Mouse (Mus musculus) thymus, postnatal 14 days (tissue): ENCODE data around the gene Pla2g7.
"Not testable (repeated sequence)": the region's sequence is repeated elsewhere in the genome, so short reads cannot be mapped to it uniquely, and the experiment has no call there.

ENCODE experiments used
- DNase-seq: peaks from one replicate; pipeline ENCODE4 v3.0.0; 2021

Pla2g7 gene

DNA sequence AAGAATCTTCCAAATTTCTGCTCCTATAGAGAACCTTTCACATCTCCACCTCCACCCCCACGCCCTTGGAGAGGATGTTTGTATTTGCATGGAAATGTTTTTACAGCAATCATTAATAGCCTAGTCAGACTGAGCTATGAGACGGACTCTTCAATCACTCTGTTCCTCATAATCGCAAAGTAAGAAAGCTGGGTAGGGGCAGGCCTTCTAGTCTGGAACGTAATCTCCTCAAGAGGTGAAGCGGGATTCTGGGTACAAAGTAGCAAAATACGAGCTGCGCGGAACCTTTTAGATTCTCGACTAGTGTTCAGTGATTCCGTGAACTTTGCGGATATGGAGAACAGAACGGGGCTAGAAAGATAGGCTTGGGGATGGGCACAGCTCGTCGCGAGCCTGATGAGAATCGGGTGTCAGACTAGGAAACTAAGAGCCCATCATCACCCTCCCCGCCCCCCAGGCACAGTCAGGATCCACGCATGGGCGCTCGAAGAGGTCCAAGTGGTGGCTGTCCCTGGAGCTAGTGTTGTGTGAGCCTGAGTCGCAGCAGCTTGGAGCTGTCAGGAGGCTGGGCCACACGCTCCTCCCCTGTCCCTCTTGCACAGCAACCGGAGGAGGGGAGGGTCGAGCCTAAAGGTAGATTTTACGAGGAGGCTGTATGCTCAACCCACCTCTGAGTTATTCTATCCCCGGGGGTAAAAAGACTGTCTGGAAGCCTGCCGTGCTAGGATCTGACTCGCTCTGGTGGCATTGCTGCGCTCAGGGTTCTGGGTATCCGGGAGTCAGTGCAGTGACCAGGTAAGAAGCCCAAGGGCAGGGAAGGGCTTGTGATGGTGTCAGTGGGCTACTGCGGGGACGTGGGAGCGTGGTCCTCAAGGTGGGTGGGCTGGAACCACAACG, at the start of gene Pla2g7:
Pla2g7 (plus strand) TSS at position 107 of the 897 bp plus-strand sequence.
- no peak for DNase-seq

GRCm38 (mm10) chr17:43518644-43519409, 49.1 kb upstream of the Pla2g7 start:
- peak; percentile 43 for DNase-seq

- no peak for DNase-seq
These were observed 47.7 kb upstream of the Pla2g7 start for GRCm38 (mm10) chr17:43520166-43520565.

- DNase-seq = no peak
These were observed 37.4 kb upstream of the Pla2g7 start for GRCm38 (mm10) chr17:43530507-43530906.

- DNase-seq = no peak
These were observed 36.7 kb upstream of the Pla2g7 start for GRCm38 (mm10) chr17:43531192-43531591.

GRCm38 (mm10) chr17:43534362-43535222, 33.3 kb upstream of the Pla2g7 start:
- DNase-seq = no peak

GRCm38 (mm10) chr17:43536841-43537240, 31.1 kb upstream of the Pla2g7 start:
- not testable (repeated sequence) for DNase-seq

- no peak for DNase-seq
These were observed 29.1 kb upstream of the Pla2g7 start for GRCm38 (mm10) chr17:43538767-43539166.

GRCm38 (mm10) chr17:43543539-43543938, 24.4 kb upstream of the Pla2g7 start, which contains the start of gene Ankrd66:
Gene Ankrd66, minus strand, starts transcription at chr17:43543639.
- no peak for DNase-seq

DNA sequence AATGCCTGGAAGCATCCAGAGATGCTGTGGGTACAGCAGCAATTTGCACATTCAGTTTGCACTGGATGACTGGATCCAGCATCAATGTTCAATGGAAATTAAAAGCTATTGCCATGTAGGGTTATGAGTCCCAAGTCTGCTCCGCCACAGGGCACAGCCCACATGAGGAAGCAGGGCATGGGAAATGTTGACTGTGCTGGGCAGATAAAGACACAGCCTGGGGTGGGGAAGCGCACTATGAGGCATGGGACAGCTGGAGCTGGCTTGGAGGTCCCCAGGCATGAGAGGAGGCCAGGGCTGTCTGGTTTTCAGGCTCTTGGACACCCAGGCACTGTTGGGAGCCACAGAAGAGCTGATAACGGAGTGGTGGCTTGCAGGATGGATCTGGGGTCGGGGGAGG, 23.9 kb upstream of the Pla2g7 start:
- no peak for DNase-seq

DNA sequence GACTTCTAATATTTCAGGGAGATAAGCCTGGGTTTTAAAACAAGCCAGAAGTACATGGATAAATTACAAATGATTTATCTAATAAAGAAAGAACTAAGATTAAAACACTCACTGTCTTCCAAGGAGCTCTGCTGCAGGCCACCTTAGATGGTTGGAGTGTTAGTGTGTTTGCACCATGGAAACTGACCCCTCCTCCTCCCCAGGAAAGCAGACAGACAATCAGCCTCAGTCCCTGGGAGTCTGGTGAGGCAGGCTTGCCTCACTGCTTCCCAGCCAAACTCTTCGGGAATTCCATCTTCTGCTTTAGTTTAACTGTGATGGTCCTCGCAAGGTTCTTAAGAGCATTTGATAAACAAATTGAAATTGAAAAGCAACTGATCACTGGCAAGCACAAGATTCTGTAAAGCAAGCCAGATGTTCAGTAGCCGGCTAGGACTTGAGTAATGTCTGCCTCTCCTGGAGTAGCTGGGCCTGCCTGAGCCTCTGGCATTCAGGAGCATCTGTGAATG, 16.7 kb upstream of the Pla2g7 start:
- DNase-seq = no peak

DNA sequence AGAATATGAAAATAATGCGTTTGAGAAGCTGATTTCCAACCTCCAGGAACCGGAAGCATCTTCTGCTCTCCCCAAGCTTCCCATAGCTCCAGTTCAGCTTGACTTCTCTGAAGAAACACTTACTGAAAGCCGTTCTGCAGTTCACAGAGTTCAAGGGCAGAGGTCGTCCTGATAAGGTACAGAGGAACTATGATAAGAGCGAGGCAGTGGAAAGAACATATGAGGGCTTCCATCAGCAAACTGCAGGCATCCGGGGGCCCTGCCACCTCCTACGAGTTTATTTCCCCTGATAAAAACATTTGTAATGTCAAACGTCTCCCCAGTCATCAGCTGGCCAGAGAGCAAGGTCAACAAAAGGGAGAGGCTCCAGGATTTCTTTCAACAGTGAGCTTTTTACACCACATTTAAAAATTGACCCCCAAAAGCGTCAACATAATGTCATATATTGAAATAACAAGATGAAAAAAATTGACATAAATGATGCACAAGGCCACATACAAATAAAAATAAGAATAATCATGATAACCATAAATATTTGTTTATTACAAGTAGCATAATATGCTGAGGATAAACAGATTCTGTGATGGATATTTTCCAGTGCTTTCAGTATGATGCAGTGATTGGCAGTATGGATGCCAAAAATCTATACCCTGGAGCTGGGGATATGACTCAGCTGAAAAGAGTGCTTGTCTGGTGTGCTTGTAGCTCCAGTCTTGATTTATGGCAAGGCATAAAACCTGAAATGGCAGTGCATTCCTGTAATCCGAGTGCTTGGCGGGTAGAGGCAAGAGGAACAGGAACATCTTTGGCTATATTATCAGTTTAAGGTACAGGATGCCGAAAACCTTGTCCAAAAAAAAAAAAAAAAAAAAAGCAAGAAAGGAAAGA, 13.1 kb upstream of the Pla2g7 start:
- no peak for DNase-seq

DNA sequence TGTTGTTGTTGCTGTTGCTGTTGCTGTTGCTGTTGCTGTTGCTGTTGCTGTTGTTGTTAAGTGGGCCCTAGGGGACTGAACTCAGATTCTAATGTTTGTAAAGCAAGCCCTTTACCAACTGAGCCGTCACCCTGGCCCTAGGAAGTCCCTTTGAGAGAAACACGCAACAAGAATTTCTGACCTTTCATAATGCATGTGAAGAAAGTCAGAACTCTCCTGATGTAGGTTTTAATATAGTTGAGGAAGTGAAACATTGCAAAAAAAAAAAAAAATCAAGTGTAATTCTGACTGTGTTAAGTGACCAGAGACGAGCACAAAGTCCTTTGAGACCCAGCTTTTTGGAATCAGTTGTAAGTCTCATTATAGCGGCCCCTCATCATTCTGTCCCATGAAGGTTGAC, 10.8 kb upstream of the Pla2g7 start:
- no peak for DNase-seq

- DNase-seq = no peak
These were observed 10.3 kb upstream of the Pla2g7 start for GRCm38 (mm10) chr17:43557541-43558090.

DNA sequence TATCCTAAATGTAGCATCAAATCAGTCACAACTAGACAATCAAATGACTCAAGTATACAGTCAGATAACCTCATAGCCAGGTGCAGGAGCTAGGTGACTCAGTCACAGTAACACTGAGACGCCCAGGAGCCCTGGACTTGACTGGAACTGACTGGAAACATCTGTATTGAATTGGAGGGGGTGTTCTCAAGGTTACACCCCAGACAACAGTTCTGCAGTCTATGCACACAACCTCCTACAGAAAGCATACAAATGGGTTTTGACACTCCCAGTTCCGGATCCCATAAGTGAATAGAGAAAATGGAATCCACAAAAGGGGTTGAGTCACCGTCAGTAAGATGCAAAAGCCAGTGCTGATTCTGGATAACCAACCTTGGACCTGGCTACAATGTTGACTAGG, 9.2 kb upstream of the Pla2g7 start:
- no peak for DNase-seq

DNA sequence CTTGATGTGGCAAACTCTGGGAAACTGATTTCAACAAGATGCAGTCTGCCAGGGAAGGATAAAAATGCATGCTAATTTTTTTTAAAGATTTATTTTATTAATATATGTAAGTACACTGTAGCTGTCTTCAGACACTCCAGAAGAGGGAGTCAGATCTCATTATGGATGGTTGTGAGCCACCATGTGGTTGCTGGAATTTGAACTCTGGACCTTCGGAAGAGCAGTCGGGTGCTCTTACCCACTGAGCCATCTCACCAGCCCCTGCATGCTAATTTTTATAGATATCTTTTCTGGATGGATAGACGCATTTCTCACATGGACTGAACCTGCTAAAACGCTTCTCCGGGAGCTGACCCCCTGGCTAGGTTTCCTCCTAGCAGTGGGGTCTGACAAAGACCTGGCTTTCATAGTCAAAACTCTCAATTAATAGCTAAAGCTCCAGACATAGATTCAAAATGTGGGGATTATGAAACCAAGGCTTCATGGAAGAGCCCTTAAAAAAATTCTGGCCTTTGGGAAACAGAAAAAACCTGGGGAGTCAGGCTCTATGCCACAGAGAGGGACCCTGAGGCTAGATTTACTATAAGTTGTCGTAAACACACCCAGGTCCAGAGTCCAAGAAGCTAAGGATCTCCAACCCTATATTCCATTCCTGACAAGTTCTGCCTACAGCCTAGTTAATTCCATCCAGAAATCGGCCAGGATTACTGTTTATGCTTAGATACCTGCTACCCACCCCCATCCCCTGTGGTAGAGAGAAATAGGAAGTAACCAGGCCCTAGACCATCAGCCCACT, 4.5 kb upstream of the Pla2g7 start:
- no peak for DNase-seq

DNA sequence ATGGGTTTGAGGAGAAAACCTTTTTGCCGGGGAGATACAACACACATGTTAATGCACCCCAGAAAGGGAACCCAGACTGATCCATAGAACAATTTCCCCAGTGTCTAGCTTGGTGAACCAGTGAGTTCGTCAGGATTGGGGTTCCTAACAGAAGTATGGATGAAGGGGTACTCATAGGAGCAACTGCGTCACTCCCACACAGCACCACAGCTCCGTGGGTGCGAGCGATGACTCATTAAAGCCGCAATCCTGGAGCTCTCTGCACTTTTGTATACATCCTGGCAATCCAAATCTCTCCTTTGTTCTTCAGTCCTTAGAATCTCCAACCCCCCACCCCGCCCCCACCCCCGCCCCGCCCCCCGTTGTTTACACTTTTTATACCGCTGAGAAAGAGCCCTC, 306 bp upstream of the Pla2g7 start:
- DNase-seq = no peak

DNA sequence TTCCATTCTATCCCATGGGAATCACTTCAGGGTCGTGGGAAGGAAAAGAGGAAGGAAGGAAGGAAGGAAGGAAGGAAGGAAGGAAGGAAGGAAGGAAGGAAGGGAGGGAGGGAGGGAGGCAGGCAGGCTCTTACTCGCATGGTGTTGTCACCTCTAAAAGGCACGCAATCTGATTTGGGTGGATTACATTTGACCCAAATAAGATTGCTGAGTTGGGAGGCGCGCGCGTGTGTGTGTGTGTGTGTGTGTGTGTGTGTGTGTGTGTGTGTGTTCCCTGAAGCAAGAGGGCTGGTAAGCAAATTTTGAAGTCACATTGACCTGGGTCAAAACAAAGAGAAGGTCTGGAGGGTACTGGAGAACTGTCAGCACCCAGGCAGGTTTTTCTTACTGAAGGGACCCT, 1.4 kb downstream of the Pla2g7 start:
- DNase-seq = no peak

GRCm38 (mm10) chr17:43573624-43574073, 5.8 kb downstream of the Pla2g7 start:
- DNase-seq = no peak

- no peak for DNase-seq
These were observed 12.6 kb downstream of the Pla2g7 start for GRCm38 (mm10) chr17:43580456-43580855.
